Mouse (Mus musculus) intestine, embryonic 14.5 days (tissue): ENCODE results near the gene 1700088E04Rik. TPM values are rescaled to one million over a fixed set of nuclear protein-coding genes. Genes with fewer than 3 reads are reported as not detected.

Source experiments
- ATAC-seq: fragments of 200-750 bp; cut with Nextera tagmentation; replicated peaks from 2 replicates; pipeline ENCODE4 v1.8.0; 2017; ENCODE audit warnings: low read depth, moderate number of reproducible peaks, moderate TSS enrichment, moderate library complexity; ENCODE audit not compliant: low FRiP score, low TSS enrichment
- DNase-seq: peaks from one replicate; pipeline ENCODE4 v3.0.0-alpha.2; 2018; ENCODE audit warnings: low spot score
- H3K27ac ChIP-seq: fragments of 300-500 bp; sonication (generic); 2 replicates; pipeline ENCODE4 v1.5.1; 2014; ENCODE audit warnings: low read depth, mild to moderate bottlenecking, control low read depth
- H3K27me3 ChIP-seq: fragments of 300-500 bp; sonication (generic); replicated peaks from 2 replicates; pipeline ENCODE4 v1.6.1; 2014; ENCODE audit warnings: low read length, control low read depth; ENCODE audit not compliant: control insufficient read depth, insufficient read depth
- H3K36me3 ChIP-seq: fragments of 300-500 bp; sonication (generic); 2 replicates; pipeline ENCODE4 v1.6.1; 2014; ENCODE audit warnings: low read length, control low read depth; ENCODE audit not compliant: control insufficient read depth, insufficient read depth
- H3K4me1 ChIP-seq: fragments of 300-500 bp; sonication (generic); replicated peaks from 2 replicates; pipeline ENCODE4 v1.6.1; 2014; ENCODE audit warnings: low read length, control low read depth, mixed read lengths; ENCODE audit not compliant: control insufficient read depth, insufficient read depth
- H3K4me2 ChIP-seq: fragments of 300-500 bp; sonication (generic); 2 replicates; pipeline ENCODE4 v1.6.1; 2014; ENCODE audit warnings: low read length
- H3K4me3 ChIP-seq: fragments of 300-500 bp; sonication (generic); 2 replicates; pipeline ENCODE4 v1.5.1; 2014; ENCODE audit warnings: low read depth, low read length, control low read depth, mixed read lengths
- H3K9ac ChIP-seq: fragments of 300-500 bp; sonication (generic); 2 replicates; pipeline ENCODE4 v1.6.1; 2014; ENCODE audit warnings: mild to moderate bottlenecking, low read length
- H3K9me3 ChIP-seq: fragments of 300-500 bp; sonication (generic); 2 replicates; pipeline ENCODE4 v1.6.1; 2016; ENCODE audit warnings: low read length, control low read depth; ENCODE audit not compliant: control insufficient read depth
- WGBS: fragments of 180-500 bp; shearing (Covaris S2); extraction: QIAGEN DNeasy Blood & Tissue Kit; methylation state at CpG from one replicate; pipeline ENCODE4 v1.1.7; 2014; 5-methylcytosine and 5-hydroxymethylcytosine counted together
- polyA plus RNA-seq: library from polyadenylated mRNA; unstranded; fragments of >200 nt; fragmentation: Nextera tagmentation; extraction: Ambion mirVana; gene quantifications from 2 replicates; pipeline ENCODE4 v1.2.1, GENCODE M21; 2014

1700088E04Rik gene
- polyA plus RNA-seq, 1 experiment from 2014 or later, result 7.4 TPM

DNA sequence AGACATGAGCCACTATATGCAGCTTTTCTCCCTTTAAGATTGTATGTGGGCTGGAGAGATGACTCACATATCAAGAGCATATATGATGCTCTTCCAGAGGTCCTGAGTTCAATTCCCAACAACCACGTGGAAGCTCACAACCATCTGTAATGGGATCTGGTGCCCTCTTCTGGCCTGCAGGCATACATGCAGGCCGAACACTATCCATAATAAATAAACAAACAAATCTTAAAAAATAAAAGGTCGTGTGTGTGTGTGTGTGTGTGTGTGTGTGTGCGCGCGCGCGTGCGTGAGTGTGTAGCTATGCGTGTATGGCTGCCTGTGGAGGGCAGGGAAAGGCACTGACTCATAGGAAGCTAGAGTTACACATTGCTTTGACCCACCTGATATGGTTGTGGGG lies 1.4 kb downstream of the 1700088E04Rik start:
- DNase-seq (no peak), ATAC-seq (no peak)

DNA sequence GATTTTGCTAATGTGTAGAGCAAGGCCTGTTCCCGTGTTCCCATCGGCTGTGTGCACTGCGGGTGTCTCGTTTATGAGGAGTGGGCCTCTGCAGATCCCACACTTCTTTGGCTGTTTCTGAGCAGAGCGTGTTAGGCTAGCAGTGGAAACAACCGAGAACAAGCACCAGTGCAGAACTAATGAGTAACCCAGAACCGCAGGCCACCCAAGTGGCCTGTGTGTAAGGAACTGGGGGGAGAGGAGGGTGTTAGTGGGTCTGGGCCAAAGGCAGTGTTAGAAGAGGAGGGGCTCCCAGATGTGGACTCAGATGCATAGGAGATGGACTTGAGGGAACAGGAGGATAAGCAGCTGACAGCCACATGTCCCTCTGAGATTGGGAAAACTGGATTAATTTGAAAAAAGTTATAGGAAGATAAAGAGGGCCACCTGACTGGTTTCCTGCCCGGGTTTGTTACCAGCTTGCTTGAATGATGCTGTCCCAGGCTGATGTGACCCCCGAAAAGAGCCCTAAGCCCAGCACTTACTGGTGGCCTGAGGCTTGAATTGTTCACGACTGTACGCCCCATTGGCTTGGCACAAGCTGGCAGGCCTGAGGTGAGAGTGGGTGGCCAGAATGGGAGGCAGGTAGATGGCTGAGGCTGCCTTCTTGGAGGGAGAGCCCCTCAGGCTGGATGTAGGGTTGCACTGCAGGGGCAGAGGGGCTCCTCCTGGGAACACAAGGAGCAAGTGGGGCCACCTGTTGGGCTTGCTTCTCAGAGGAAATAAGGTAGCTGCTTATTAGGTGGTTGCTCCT lies 5.1 kb downstream of the 1700088E04Rik start:
- no peaks in the 10 kb centered on the region for H3K27me3 ChIP-seq
- H3K4me3 ChIP-seq, result no peak overlapping the region
- 69% methylated on average over 11 of the region's 11 CpGs for WGBS
- H3K9me3 ChIP-seq, result no peaks in the 10 kb centered on the region
- H3K36me3 ChIP-seq, result peaks cover 29% of the 10 kb centered on the region
- H3K4me2 ChIP-seq, result no peak overlapping the region
- H3K4me1 ChIP-seq, result no peaks in the 10 kb centered on the region; the same call in 1 of the 2 replicates
- no peak for ATAC-seq
- no peak overlapping the region for H3K27ac ChIP-seq
- H3K9ac ChIP-seq, result no peak overlapping the region
- DNase-seq, result no peak

More for the DNA sequence above, 1.4 kb downstream of the 1700088E04Rik start:
- WGBS, result 63% methylated on average over 10 of the region's 10 CpGs
- no peak overlapping the region for H3K4me2 ChIP-seq
- H3K36me3 ChIP-seq, result peaks cover 8% of the 10 kb centered on the region
- H3K27me3 ChIP-seq, result no peaks in the 10 kb centered on the region
- H3K4me1 ChIP-seq, result peaks cover 7% of the 10 kb centered on the region; the same call in 1 of the 2 replicates
- H3K4me3 ChIP-seq, result no peak overlapping the region
- no peak overlapping the region for H3K27ac ChIP-seq
- no peaks in the 10 kb centered on the region for H3K9me3 ChIP-seq
- H3K9ac ChIP-seq, result no peak overlapping the region

DNA sequence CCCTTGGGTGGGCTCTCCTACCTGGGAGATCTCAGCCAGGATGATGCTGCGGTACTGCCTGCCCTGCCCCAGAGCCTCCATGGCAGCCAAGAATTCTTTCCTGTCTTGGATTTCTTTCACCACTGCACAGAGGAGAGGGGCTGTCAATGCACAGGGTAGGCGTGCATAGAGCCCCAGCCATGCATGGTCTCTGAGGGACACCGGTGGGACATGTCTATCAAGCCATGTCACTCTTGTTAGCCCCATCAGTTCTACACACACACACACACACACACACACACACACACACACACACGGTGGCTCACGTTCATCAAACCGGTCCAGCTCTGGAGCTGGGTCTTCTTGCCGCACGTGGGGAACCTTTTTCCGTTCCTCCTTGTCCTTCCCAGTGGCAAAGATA lies 5.7 kb downstream of the 1700088E04Rik start:
- 77% methylated on average over 9 of the region's 9 CpGs for WGBS
- ATAC-seq, result no peak
- DNase-seq, result no peak
- Histone ChIP-seq H3K36me3 (peaks cover 36% of the 10 kb centered on the region), H3K9ac (no peak overlapping the region), H3K9me3 (no peaks in the 10 kb centered on the region), H3K27me3 (no peaks in the 10 kb centered on the region), H3K4me1 (no peaks in the 10 kb centered on the region; the same call in 1 of the 2 replicates), H3K4me3 (no peak overlapping the region), H3K27ac (no peak overlapping the region), H3K4me2 (no peak overlapping the region)

GRCm38 (mm10) chr15:79134496-79135270 lies 6.4 kb downstream of the 1700088E04Rik start:
- DNase-seq, result no peak
- H3K9ac ChIP-seq, result no peak overlapping the region
- no peak for ATAC-seq
- H3K27me3 ChIP-seq, result no peaks in the 10 kb centered on the region
- no peak overlapping the region for H3K4me2 ChIP-seq
- WGBS, result 87% methylated on average over 9 of the region's 9 CpGs
- no peak overlapping the region for H3K27ac ChIP-seq
- no peaks in the 10 kb centered on the region for H3K9me3 ChIP-seq
- peaks cover 42% of the 10 kb centered on the region for H3K36me3 ChIP-seq
- H3K4me1 ChIP-seq, result no peaks in the 10 kb centered on the region
- H3K4me3 ChIP-seq, result no peak overlapping the region

DNA sequence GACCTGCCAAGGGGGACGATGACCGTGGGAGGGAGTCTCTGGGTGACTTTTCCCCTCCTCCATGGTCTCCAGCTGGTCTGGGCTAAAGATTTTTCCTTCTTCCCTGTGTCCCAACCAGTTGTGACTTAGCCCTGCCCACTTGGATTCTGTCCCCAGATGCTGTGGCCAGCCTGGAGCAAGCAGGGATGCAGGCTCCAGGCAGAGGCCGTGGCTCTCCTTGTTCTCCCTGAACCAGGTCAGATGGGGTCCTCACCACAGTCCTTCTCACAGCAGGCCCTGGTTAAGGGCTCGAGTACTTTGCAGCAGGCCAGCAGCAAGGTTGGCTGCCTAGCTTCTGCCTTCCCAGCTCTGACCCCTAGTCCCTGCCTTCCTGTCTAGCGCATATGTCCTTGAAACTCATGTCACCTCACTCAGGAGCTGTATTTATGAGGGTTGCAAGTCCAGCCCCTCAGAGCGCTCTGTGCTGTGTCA lies 7.8 kb downstream of the 1700088E04Rik start:
- 82% methylated on average over 6 of the region's 6 CpGs for WGBS
- DNase-seq, result no peak
- H3K4me3 ChIP-seq, result no peak overlapping the region
- H3K36me3 ChIP-seq, result peaks cover 48% of the 10 kb centered on the region
- no peak for ATAC-seq
- no peak overlapping the region for H3K4me2 ChIP-seq
- H3K4me1 ChIP-seq, result no peaks in the 10 kb centered on the region
- H3K9ac ChIP-seq, result no peak overlapping the region
- no peak overlapping the region for H3K27ac ChIP-seq
- H3K27me3 ChIP-seq, result no peaks in the 10 kb centered on the region
- H3K9me3 ChIP-seq, result no peaks in the 10 kb centered on the region

- Histone ChIP-seq H3K9me3 (no peaks in the 10 kb centered on the region), H3K9ac (no peak overlapping the region), H3K27me3 (no peaks in the 10 kb centered on the region), H3K4me3 (no peak overlapping the region), H3K36me3 (peaks cover 63% of the 10 kb centered on the region), H3K4me1 (no peaks in the 10 kb centered on the region), H3K27ac (no peak overlapping the region), H3K4me2 (no peak overlapping the region)
- ATAC-seq (no peak), DNase-seq (no peak)
- WGBS, result 68% methylated on average over 7 of the region's 7 CpGs
Measured at GRCm38 (mm10) chr15:79131442-79131841, 9.6 kb downstream of the 1700088E04Rik start.

GRCm38 (mm10) chr15:79130782-79131181 lies 10.3 kb downstream of the 1700088E04Rik start:
- Histone ChIP-seq H3K4me2 (no peak overlapping the region), H3K27ac (no peak overlapping the region), H3K36me3 (peaks cover 69% of the 10 kb centered on the region), H3K4me3 (no peak overlapping the region), H3K9me3 (no peaks in the 10 kb centered on the region), H3K27me3 (no peaks in the 10 kb centered on the region), H3K4me1 (no peaks in the 10 kb centered on the region), H3K9ac (no peak overlapping the region)
- whole genome bisulfite sequencing, result 82% methylated on average over 10 of the region's 10 CpGs
- DNase-seq (no peak), ATAC-seq (no peak)

DNA sequence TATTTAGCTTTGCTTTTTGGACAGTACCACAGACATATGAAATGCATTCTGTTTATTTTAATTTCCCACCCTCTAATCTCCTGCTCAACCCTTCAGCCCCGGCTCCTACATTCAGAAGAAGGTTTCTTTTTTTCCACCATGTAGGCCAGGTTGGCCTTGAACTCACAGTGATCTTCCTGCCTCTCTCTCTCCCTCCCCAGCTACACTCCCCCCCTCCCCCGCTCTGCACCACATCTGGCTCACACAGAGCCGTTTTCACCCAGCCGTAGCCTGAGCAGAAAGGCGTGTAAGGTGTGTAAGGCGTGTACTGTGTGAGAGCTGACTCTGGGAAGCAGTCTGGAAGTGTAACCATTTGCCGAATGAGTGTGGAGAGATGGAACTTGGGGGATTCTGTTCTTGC lies 11.7 kb downstream of the 1700088E04Rik start:
- ATAC-seq, result no peak
- Histone ChIP-seq H3K4me1 (no peaks in the 10 kb centered on the region), H3K9me3 (no peaks in the 10 kb centered on the region), H3K27ac (no peak overlapping the region), H3K4me2 (no peak overlapping the region), H3K4me3 (no peak overlapping the region), H3K27me3 (no peaks in the 10 kb centered on the region), H3K9ac (no peak overlapping the region), H3K36me3 (peaks cover 84% of the 10 kb centered on the region)
- DNase-seq, result no peak
- WGBS, result 73% methylated on average over 7 of the region's 7 CpGs
